Mouse (Mus musculus) midbrain, embryonic 11.5 days (tissue): ENCODE measurements around the gene Jade1. TPM values are rescaled to one million over a fixed set of nuclear protein-coding genes. Genes with fewer than 3 reads are reported as not detected.

Source experiments
- ATAC-seq: fragments of 200-750 bp; cut with Nextera tagmentation; 2 replicates; pipeline ENCODE4 v1.8.0; 2017; ENCODE audit warnings: moderate TSS enrichment, moderate library complexity; ENCODE audit not compliant: low FRiP score
- DNase-seq: peaks from one replicate; pipeline ENCODE4 v3.0.0; 2015; ENCODE audit warnings: low spot score; ENCODE audit errors: missing footprints
- H3K27ac ChIP-seq: fragments of 300-500 bp; sonication (generic); 2 replicates; pipeline ENCODE4 v1.5.1; 2014; ENCODE audit warnings: low read depth, low read length
- H3K27me3 ChIP-seq: fragments of 300-500 bp; sonication (generic); 2 replicates; pipeline ENCODE4 v1.6.1; 2014; ENCODE audit warnings: mild to moderate bottlenecking, low read length, moderate library complexity, mixed read lengths; ENCODE audit not compliant: control insufficient read depth, insufficient read depth
- H3K36me3 ChIP-seq: fragments of 300-500 bp; sonication (generic); 2 replicates; pipeline ENCODE4 v1.6.1; 2014; ENCODE audit warnings: mild to moderate bottlenecking, low read length, moderate library complexity, mixed read lengths; ENCODE audit not compliant: control insufficient read depth, insufficient read depth
- H3K4me1 ChIP-seq: fragments of 300-500 bp; sonication (generic); 2 replicates; pipeline ENCODE4 v1.6.1; 2014; ENCODE audit warnings: low read length; ENCODE audit not compliant: control insufficient read depth, insufficient read depth
- H3K4me2 ChIP-seq: fragments of 300-500 bp; sonication (generic); 2 replicates; pipeline ENCODE4 v1.6.1; 2014; ENCODE audit warnings: mild to moderate bottlenecking, moderate library complexity
- H3K4me3 ChIP-seq: fragments of 300-500 bp; sonication (generic); 2 replicates; pipeline ENCODE4 v1.5.1; 2014; ENCODE audit warnings: low read depth, low read length
- H3K9ac ChIP-seq: fragments of 300-500 bp; sonication (generic); 2 replicates; pipeline ENCODE4 v1.6.1; 2014; ENCODE audit warnings: low read length
- H3K9me3 ChIP-seq: fragments of 300-500 bp; sonication (generic); 2 replicates; pipeline ENCODE4 v1.6.1; 2016; ENCODE audit warnings: low read length; ENCODE audit not compliant: control insufficient read depth
- WGBS: fragments of 180-500 bp; shearing (Covaris S2); extraction: QIAGEN DNeasy Blood & Tissue Kit; methylation state at CpG from one replicate; pipeline ENCODE4 v1.1.7; 2014; 5-methylcytosine and 5-hydroxymethylcytosine counted together
- polyA plus RNA-seq: library from polyadenylated mRNA; unstranded; fragments of >200 nt; fragmentation: Nextera tagmentation; extraction: Ambion mirVana; gene quantifications from 2 replicates; pipeline ENCODE4 v1.2.1, GENCODE M21; 2014

Jade1 gene
- polyA plus RNA-seq, 1 experiment from 2014 or later, result 20.2 TPM

- Histone ChIP-seq H3K27ac (peak overlapping the region; percentile 98), H3K9ac (peak overlapping the region; percentile 95), H3K4me3 (peak overlapping the region; percentile 73), H3K4me1 (peaks cover 14% of the 10 kb centered on the region; the same call in 1 of the 2 replicates), H3K9me3 (no peaks in the 10 kb centered on the region), H3K36me3 (no peaks in the 10 kb centered on the region), H3K27me3 (no peaks in the 10 kb centered on the region), H3K4me2 (peak overlapping the region; percentile 84)
- ATAC-seq (peak; percentile 68), DNase-seq (peak; percentile 98)
- under 1% methylated on average over 26 of the region's 26 CpGs for WGBS
Measured at GRCm38 (mm10) chr3:41565955-41566354, 10.4 kb downstream of the Jade1 start.

GRCm38 (mm10) chr3:41569943-41570342, 14.4 kb downstream of the Jade1 start:
- Histone ChIP-seq H3K36me3 (no peaks in the 10 kb centered on the region), H3K4me3 (no peak overlapping the region), H3K9ac (no peak overlapping the region), H3K27ac (no peak overlapping the region), H3K4me2 (no peak overlapping the region), H3K4me1 (peaks cover 12% of the 10 kb centered on the region; the same call in 1 of the 2 replicates), H3K9me3 (no peaks in the 10 kb centered on the region), H3K27me3 (no peaks in the 10 kb centered on the region)
- ATAC-seq (no peak), DNase-seq (no peak)
- WGBS, result 78% methylated on average over 5 of the region's 5 CpGs

GRCm38 (mm10) chr3:41572131-41572530, 16.6 kb downstream of the Jade1 start:
- H3K27ac ChIP-seq, result no peak overlapping the region
- H3K36me3 ChIP-seq, result no peaks in the 10 kb centered on the region
- peaks cover 8% of the 10 kb centered on the region; the same call in 1 of the 2 replicates for H3K4me1 ChIP-seq
- DNase-seq (peak; percentile 68), ATAC-seq (no peak)
- no peak overlapping the region for H3K4me3 ChIP-seq
- WGBS, result 78% methylated on average over 4 of the region's 4 CpGs
- H3K9me3 ChIP-seq, result no peaks in the 10 kb centered on the region
- H3K27me3 ChIP-seq, result no peaks in the 10 kb centered on the region
- no peak overlapping the region for H3K9ac ChIP-seq
- H3K4me2 ChIP-seq, result no peak overlapping the region

- Histone ChIP-seq H3K9me3 (no peaks in the 10 kb centered on the region), H3K36me3 (no peaks in the 10 kb centered on the region), H3K4me3 (no peak overlapping the region), H3K4me2 (no peak overlapping the region), H3K27ac (no peak overlapping the region), H3K27me3 (no peaks in the 10 kb centered on the region), H3K4me1 (peaks cover 8% of the 10 kb centered on the region; the same call in 1 of the 2 replicates), H3K9ac (no peak overlapping the region)
- 92% methylated on average over 11 of the region's 11 CpGs for WGBS
- DNase-seq (peak; percentile 17), ATAC-seq (no peak)
Measured at GRCm38 (mm10) chr3:41572968-41573367, 17.4 kb downstream of the Jade1 start.

- Histone ChIP-seq H3K9me3 (no peaks in the 10 kb centered on the region), H3K36me3 (no peaks in the 10 kb centered on the region), H3K4me2 (no peak overlapping the region), H3K9ac (no peak overlapping the region), H3K4me1 (peaks cover 8% of the 10 kb centered on the region; the same call in 1 of the 2 replicates), H3K4me3 (no peak overlapping the region), H3K27ac (no peak overlapping the region), H3K27me3 (no peaks in the 10 kb centered on the region)
- no peak for ATAC-seq
- peak; percentile 66 for DNase-seq
- 88% methylated on average over 8 of the region's 8 CpGs for WGBS
Measured at GRCm38 (mm10) chr3:41574208-41574607, 18.7 kb downstream of the Jade1 start.

GRCm38 (mm10) chr3:41574720-41575435, 19.3 kb downstream of the Jade1 start:
- peak; percentile 76 for DNase-seq
- H3K4me2 ChIP-seq, result no peak overlapping the region
- 81% methylated on average over 7 of the region's 7 CpGs for WGBS
- no peak overlapping the region for H3K4me3 ChIP-seq
- H3K4me1 ChIP-seq, result peaks cover 12% of the 10 kb centered on the region; the same call in 1 of the 2 replicates
- H3K36me3 ChIP-seq, result no peaks in the 10 kb centered on the region
- no peak overlapping the region; the same call in 1 of the 2 replicates for H3K27ac ChIP-seq
- no peak overlapping the region for H3K9ac ChIP-seq
- H3K9me3 ChIP-seq, result no peaks in the 10 kb centered on the region
- no peak for ATAC-seq
- no peaks in the 10 kb centered on the region for H3K27me3 ChIP-seq

- Histone ChIP-seq H3K27me3 (no peaks in the 10 kb centered on the region), H3K9ac (no peak overlapping the region), H3K27ac (no peak overlapping the region), H3K4me2 (no peak overlapping the region), H3K4me3 (no peak overlapping the region), H3K36me3 (no peaks in the 10 kb centered on the region), H3K9me3 (no peaks in the 10 kb centered on the region), H3K4me1 (peaks cover 14% of the 10 kb centered on the region)
- 80% methylated on average over 5 of the region's 5 CpGs for WGBS
- ATAC-seq, result no peak
- DNase-seq, result peak; percentile 45
Measured at GRCm38 (mm10) chr3:41575971-41576370, 20.4 kb downstream of the Jade1 start.

- Histone ChIP-seq H3K9ac (no peak overlapping the region), H3K9me3 (no peaks in the 10 kb centered on the region), H3K4me3 (no peak overlapping the region), H3K4me2 (no peak overlapping the region), H3K36me3 (no peaks in the 10 kb centered on the region), H3K27ac (no peak overlapping the region), H3K27me3 (no peaks in the 10 kb centered on the region), H3K4me1 (peaks cover 22% of the 10 kb centered on the region)
- ATAC-seq (no peak), DNase-seq (peak; percentile 72)
- 57% methylated on average over 2 of the region's 2 CpGs for WGBS
Measured at GRCm38 (mm10) chr3:41577240-41577639, 21.7 kb downstream of the Jade1 start.

GRCm38 (mm10) chr3:41579873-41580272, 24.3 kb downstream of the Jade1 start:
- ATAC-seq (no peak), DNase-seq (peak; percentile 82)
- no peak overlapping the region for H3K4me2 ChIP-seq
- no peak overlapping the region for H3K27ac ChIP-seq
- no peaks in the 10 kb centered on the region for H3K36me3 ChIP-seq
- no peak overlapping the region for H3K9ac ChIP-seq
- H3K9me3 ChIP-seq, result no peaks in the 10 kb centered on the region
- H3K4me1 ChIP-seq, result peaks cover 22% of the 10 kb centered on the region
- no peaks in the 10 kb centered on the region for H3K27me3 ChIP-seq
- WGBS, result 32% methylated on average over 4 of the region's 4 CpGs
- H3K4me3 ChIP-seq, result no peak overlapping the region
